In genomic region chr12:117509919-117510318, GRCm38 (mm10) we compare ENCODE assay signal across 27 mouse cellular contexts. TPM values are rescaled to one million over a fixed set of nuclear protein-coding genes. Genes with fewer than 3 reads are reported as not detected.
A peak's percentile ranks its signal among the peaks of the same experiment; 100 is the strongest.
DNase-seq lines count a peak whose midpoint lies in the region; ATAC-seq lines count a peak whose summit lies in the region.
"Had no signal": no experiment of that assay in that cellular context is flagged by ENCODE, and none has a peak within 500 bp of the region (broad histone marks: within the 10 kb centered on the region; RNA-seq: fewer than 3 reads in every experiment).

No protein-coding gene starts in this region.

- peak; percentile 76; the same call in 1 of the 2 replicates for ATAC-seq in lung, embryonic 15.5 days (ENCODE audit: borderline replicate concordance, extremely low read depth, low FRiP score, low TSS enrichment)
- ATAC-seq: CD4-positive, CD25-positive, alpha-beta regulatory T cell, adult 4 months; forebrain, embryonic 14.5 days; forebrain, postnatal 0 days; Patski had no signal

- H3K27ac ChIP-seq in lung, embryonic 15.5 days = no peak overlapping the region
- H3K27ac ChIP-seq: embryonic facial prominence, embryonic 13.5 days; embryonic facial prominence, embryonic 15.5 days; forebrain, embryonic 10.5 days; forebrain, embryonic 12.5 days had no signal

- no peaks in the 10 kb centered on the region for H3K4me1 ChIP-seq in lung, embryonic 15.5 days
- H3K4me1 ChIP-seq: embryonic facial prominence, embryonic 15.5 days; forebrain, embryonic 12.5 days had no signal

- no peak overlapping the region for H3K4me2 ChIP-seq in lung, embryonic 15.5 days
- H3K4me2 ChIP-seq: embryonic facial prominence, embryonic 13.5 days; embryonic facial prominence, embryonic 15.5 days; forebrain, embryonic 12.5 days had no signal

- H3K9me3 ChIP-seq in lung, embryonic 15.5 days = no peaks in the 10 kb centered on the region
- H3K9me3 ChIP-seq: embryonic facial prominence, embryonic 13.5 days; embryonic facial prominence, embryonic 15.5 days; forebrain, embryonic 10.5 days; forebrain, embryonic 12.5 days had no signal

- peak; percentile 27 for DNase-seq in heart, adult 11 months
- DNase-seq in heart, adult 8-10 months (ENCODE audit: low spot score) = no peak
- no peak for DNase-seq in lung, postnatal 10 days
- peak; percentile 9 for DNase-seq in ZHBTc4 (ENCODE audit: low read depth, low spot score)
- DNase-seq: adrenal gland, adult 2 months; adrenal gland, postnatal 10 days; adrenal gland, postnatal 25 days; B cell, adult 2 months; cerebellum, adult 11 months; cerebellum, adult 18-20 months; cerebellum, adult 8-10 months; cerebellum, adult 9-11 months; cerebellum, postnatal 14 days; cerebellum, postnatal 36 days; embryo, embryonic 11 days; forebrain, postnatal 0 days had no signal

- no peak overlapping the region for H3K4me3 ChIP-seq in lung, embryonic 15.5 days
- H3K4me3 ChIP-seq: embryonic facial prominence, embryonic 13.5 days; embryonic facial prominence, embryonic 15.5 days; erythroblast, embryonic 14.5 days; forebrain, embryonic 10.5 days; forebrain, embryonic 12.5 days had no signal

- no peaks in the 10 kb centered on the region for H3K36me3 ChIP-seq in lung, embryonic 15.5 days
- H3K36me3 ChIP-seq: embryonic facial prominence, embryonic 13.5 days; embryonic facial prominence, embryonic 15.5 days; forebrain, embryonic 10.5 days; forebrain, embryonic 12.5 days; G1E had no signal

- no peaks in the 10 kb centered on the region for H3K27me3 ChIP-seq in lung, embryonic 15.5 days
- H3K27me3 ChIP-seq: CH12.LX; embryonic facial prominence, embryonic 13.5 days; embryonic facial prominence, embryonic 15.5 days; Patski had no signal

- H3K9ac ChIP-seq in lung, embryonic 15.5 days = no peak overlapping the region
- H3K9ac ChIP-seq: embryonic facial prominence, embryonic 13.5 days; embryonic facial prominence, embryonic 15.5 days; forebrain, embryonic 12.5 days; forebrain, postnatal 0 days had no signal

- WGBS in lung, embryonic 15.5 days = 28% methylated on average over 2 of the region's 2 CpGs

RNA-seq across cellular contexts. Expression of gene Rapgef5, which starts 6.4 kb away (rescaled TPM):
- 10 to 100 TPM; 27.1 to 39.3 (median 35.8) TPM for total RNA-seq in heart, adult 8-10 months (2022)
- 23.5 and 25.3 TPM in 2 replicates for polyA plus RNA-seq in lung, embryonic 15.5 days (2015; fragmentation: Nextera tagmentation; extraction: Ambion mirVana)
- polyA plus RNA-seq: G1E had no signal

Comparison
In these comparisons a context has a peak if more than half of its experiments do, and no peak if none do; other contexts are left out.
1. DNase-seq: peak in heart, adult 11 months (single experiment) and ZHBTc4 (single experiment); none in heart, adult 8-10 months (single experiment) and lung, postnatal 10 days (single experiment).